Mouse (Mus musculus) fat pad, adult 2 months (tissue): ENCODE data around the gene Gm49337.

ENCODE experiments used
- DNase-seq: peaks from one replicate; pipeline ENCODE4 v3.0.0-alpha.2; 2011; ENCODE audit warnings: low read depth, low spot score; ENCODE audit errors: extremely low read depth

The Gm49337 gene

GRCm38 (mm10) chr4:116160769-116161168 lies 12.4 kb upstream of the Gm49337 start:
- no peak for DNase-seq

- DNase-seq = no peak
Measured at GRCm38 (mm10) chr4:116162142-116162541, 11.0 kb upstream of the Gm49337 start.

GRCm38 (mm10) chr4:116164759-116165554 lies 8.2 kb upstream of the Gm49337 start:
- no peak for DNase-seq

GRCm38 (mm10) chr4:116165708-116166407 lies 7.3 kb upstream of the Gm49337 start:
- DNase-seq = no peak

GRCm38 (mm10) chr4:116167404-116167803 lies 5.8 kb upstream of the Gm49337 start, which contains the start of gene Tspan1:
Gene Tspan1, minus strand, starts transcription at chr4:116167601.
- DNase-seq = peak; percentile 81

- no peak for DNase-seq
Measured at GRCm38 (mm10) chr4:116168617-116169352, 4.4 kb upstream of the Gm49337 start.

- DNase-seq = no peak
Measured at GRCm38 (mm10) chr4:116169353-116169672, 3.9 kb upstream of the Gm49337 start.

- no peak for DNase-seq
Measured at GRCm38 (mm10) chr4:116173752-116174151, 568 bp downstream of the Gm49337 start.

GRCm38 (mm10) chr4:116174466-116175116 lies 1.4 kb downstream of the Gm49337 start:
- no peak for DNase-seq

- DNase-seq = no peak
Measured at GRCm38 (mm10) chr4:116175136-116175535, 2.0 kb downstream of the Gm49337 start.

- DNase-seq = no peak
Measured at GRCm38 (mm10) chr4:116175711-116176542, 2.7 kb downstream of the Gm49337 start.

GRCm38 (mm10) chr4:116176543-116176988 lies 3.4 kb downstream of the Gm49337 start:
- DNase-seq = no peak

- DNase-seq = no peak
Measured at GRCm38 (mm10) chr4:116177140-116177539, 4.0 kb downstream of the Gm49337 start.

GRCm38 (mm10) chr4:116182079-116182478 lies 8.9 kb downstream of the Gm49337 start:
- no peak for DNase-seq

- no peak for DNase-seq
Measured at GRCm38 (mm10) chr4:116182745-116183144, 9.6 kb downstream of the Gm49337 start.

- no peak for DNase-seq
Measured at GRCm38 (mm10) chr4:116185083-116185482, 11.9 kb downstream of the Gm49337 start.

GRCm38 (mm10) chr4:116192286-116192835 lies 19.2 kb downstream of the Gm49337 start:
- DNase-seq = no peak

GRCm38 (mm10) chr4:116193583-116194383 lies 20.6 kb downstream of the Gm49337 start:
- DNase-seq = no peak

- no peak for DNase-seq
Measured at GRCm38 (mm10) chr4:116198422-116198821, 25.2 kb downstream of the Gm49337 start.
